Mouse (Mus musculus) heart, embryonic 14.5 days (tissue): ENCODE measurements around the gene Clec2e. TPM values are rescaled to one million over a fixed set of nuclear protein-coding genes. Genes with fewer than 3 reads are reported as not detected.
"Not testable (repeated sequence)": the region's sequence is repeated elsewhere in the genome, so short reads cannot be mapped to it uniquely, and the experiment has no call there.

ENCODE experiments used
- ATAC-seq: fragments of 200-750 bp; cut with Nextera tagmentation; 2 replicates; pipeline ENCODE4 v1.8.0; 2017; ENCODE audit warnings: low read depth, moderate TSS enrichment; ENCODE audit not compliant: insufficient number of reproducible peaks, insufficient read depth, low FRiP score
- H3K27ac ChIP-seq, 2 experiments: fragments of 200-500 bp in 1 of 2; fragments of 300-500 bp in 1 of 2; sonication (generic) in 1 of 2; replicated peaks in 1 of 2; 2 replicates each; pipeline ENCODE4 v1.5.1; 2012 to 2014; ENCODE audit warnings: low read depth in 2 of 2, low read length in 2 of 2, control low read depth in 1 of 2, mild to moderate bottlenecking in 1 of 2, mixed read lengths in 1 of 2; ENCODE audit not compliant: control insufficient read depth in 1 of 2, insufficient read depth in 1 of 2
- H3K27me3 ChIP-seq: fragments of 300-500 bp; sonication (generic); 2 replicates; pipeline ENCODE4 v1.6.1; 2014; ENCODE audit warnings: mild to moderate bottlenecking, low read length, control low read depth; ENCODE audit not compliant: control insufficient read depth, insufficient read depth
- H3K36me3 ChIP-seq: fragments of 300-500 bp; sonication (generic); 2 replicates; pipeline ENCODE4 v1.6.1; 2014; ENCODE audit warnings: mild to moderate bottlenecking, control low read depth, low read length, mixed read lengths; ENCODE audit not compliant: control insufficient read depth, insufficient read depth
- H3K4me1 ChIP-seq, 2 experiments: fragments of 200-500 bp in 1 of 2; fragments of 300-500 bp in 1 of 2; sonication (generic) in 1 of 2; 2 replicates each; pipeline ENCODE4 v1.6.1; 2012 to 2014; ENCODE audit warnings: low read length in 2 of 2, control low read depth in 1 of 2, mixed read lengths in 1 of 2; ENCODE audit not compliant: control insufficient read depth in 2 of 2, insufficient read depth in 2 of 2
- H3K4me2 ChIP-seq: fragments of 300-500 bp; sonication (generic); 2 replicates; pipeline ENCODE4 v1.6.1; 2014; ENCODE audit warnings: mild to moderate bottlenecking, low read length
- H3K4me3 ChIP-seq, 2 experiments: fragments of 200-500 bp in 1 of 2; fragments of 300-500 bp in 1 of 2; sonication (generic) in 1 of 2; 2 replicates each; pipeline ENCODE4 v1.5.1; 2012 to 2014; ENCODE audit warnings: low read length in 2 of 2, mild to moderate bottlenecking in 2 of 2, control low read depth in 1 of 2, low read depth in 1 of 2, moderate library complexity in 1 of 2; ENCODE audit not compliant: control insufficient read depth in 1 of 2, insufficient read depth in 1 of 2
- H3K9ac ChIP-seq: fragments of 300-500 bp; sonication (generic); 2 replicates; pipeline ENCODE4 v1.6.1; 2014; ENCODE audit warnings: mild to moderate bottlenecking, low read length
- H3K9me3 ChIP-seq: fragments of 300-500 bp; sonication (generic); 2 replicates; pipeline ENCODE4 v1.6.1; 2016; ENCODE audit warnings: low read length, control low read depth; ENCODE audit not compliant: control insufficient read depth
- WGBS: fragments of 180-500 bp; shearing (Covaris S2); extraction: QIAGEN DNeasy Blood & Tissue Kit; methylation state at CpG from one replicate; pipeline ENCODE4 v1.1.7; 2014; 5-methylcytosine and 5-hydroxymethylcytosine counted together
- polyA plus RNA-seq: library from polyadenylated mRNA; unstranded; fragments of >200 nt; fragmentation: Nextera tagmentation; extraction: Ambion mirVana; gene quantifications from 2 replicates; pipeline ENCODE4 v1.2.1, GENCODE M21; 2014

Clec2e gene
- polyA plus RNA-seq, 1 experiment from 2014 or later = not detected

DNA sequence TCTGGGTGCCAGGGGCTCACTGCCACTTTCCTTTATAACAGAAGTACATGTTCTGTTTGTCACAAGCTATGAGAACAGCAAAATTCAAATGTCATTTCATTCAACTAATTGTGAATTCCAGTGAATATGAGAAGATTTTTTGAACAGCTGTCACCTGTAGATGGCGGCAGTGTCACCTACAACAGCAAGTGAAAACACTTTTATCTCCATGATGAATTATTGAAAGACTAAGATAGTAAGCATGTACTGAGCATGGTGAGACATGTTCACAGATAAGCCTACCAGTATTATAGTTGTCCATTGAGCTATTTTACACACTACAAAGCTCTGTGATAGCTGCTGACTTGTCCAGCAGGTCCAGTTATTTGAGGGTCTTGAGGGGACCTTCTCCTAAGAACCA lies 12.6 kb downstream of the Clec2e start:
- ATAC-seq = no peak
- H3K9me3 ChIP-seq = peaks cover 3% of the 10 kb centered on the region; the same call in 1 of the 2 replicates
- no peaks in the 10 kb centered on the region for H3K4me1 ChIP-seq
- H3K9ac ChIP-seq = no peak overlapping the region
- no peaks in the 10 kb centered on the region for H3K27me3 ChIP-seq
- no peak overlapping the region for H3K4me2 ChIP-seq
- 83% methylated on average over 1 of the region's 1 CpGs for WGBS
- H3K36me3 ChIP-seq = no peaks in the 10 kb centered on the region
- no peak overlapping the region for H3K27ac ChIP-seq
- no peak overlapping the region for H3K4me3 ChIP-seq

DNA sequence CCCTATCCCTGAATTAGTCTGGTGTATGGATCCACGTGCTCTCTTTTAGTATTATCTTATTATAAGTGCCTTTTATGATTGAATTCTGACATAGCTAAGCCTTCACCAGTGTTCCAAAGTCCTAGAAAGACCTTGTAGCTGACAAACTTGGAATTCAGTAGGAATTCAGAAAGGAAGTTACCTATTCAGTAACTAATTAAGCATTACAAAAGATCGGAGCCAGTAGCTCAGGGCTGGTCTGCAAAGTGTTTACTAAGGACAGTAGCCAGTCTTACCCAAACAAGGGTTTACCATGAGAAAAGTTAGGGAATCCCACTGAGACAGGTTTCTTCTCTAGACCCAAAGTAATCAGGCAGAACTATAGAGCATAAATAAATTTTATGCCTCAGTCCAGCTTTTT lies 14.7 kb downstream of the Clec2e start:
- H3K4me1 ChIP-seq, H3K9me3 ChIP-seq, H3K36me3 ChIP-seq, ATAC-seq, H3K9ac ChIP-seq, H3K4me2 ChIP-seq, H3K27ac ChIP-seq, H3K27me3 ChIP-seq, H3K4me3 ChIP-seq: not testable (repeated sequence)
- WGBS = 80% methylated on average over 2 of the region's 2 CpGs

DNA sequence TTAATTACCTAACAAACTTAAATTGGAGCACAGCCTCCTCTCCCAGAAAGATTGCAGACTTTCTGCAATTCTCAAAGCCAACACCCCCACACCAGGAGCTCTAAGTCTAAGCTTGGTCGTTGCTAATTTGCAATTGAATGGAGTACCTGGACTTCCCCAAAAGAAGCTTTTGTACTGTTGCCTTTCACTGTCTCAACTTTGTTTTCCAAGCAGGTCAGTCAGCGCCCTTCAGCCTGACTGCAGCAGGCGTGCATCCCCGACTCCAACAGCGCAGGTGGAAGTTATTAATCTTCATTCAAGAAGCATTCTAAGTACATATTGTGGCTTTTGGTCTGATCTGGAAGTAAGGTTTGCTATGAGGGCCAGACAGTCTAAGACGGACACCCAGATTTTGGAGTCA lies 15.6 kb downstream of the Clec2e start:
- no peaks in the 10 kb centered on the region for H3K4me1 ChIP-seq
- no peaks in the 10 kb centered on the region for H3K36me3 ChIP-seq
- no peaks in the 10 kb centered on the region for H3K27me3 ChIP-seq
- WGBS = 81% methylated on average over 6 of the region's 6 CpGs
- ATAC-seq = no peak
- H3K27ac ChIP-seq = no peak overlapping the region
- H3K9ac ChIP-seq = no peak overlapping the region
- H3K9me3 ChIP-seq = no peaks in the 10 kb centered on the region
- H3K4me3 ChIP-seq = no peak overlapping the region
- no peak overlapping the region for H3K4me2 ChIP-seq

DNA sequence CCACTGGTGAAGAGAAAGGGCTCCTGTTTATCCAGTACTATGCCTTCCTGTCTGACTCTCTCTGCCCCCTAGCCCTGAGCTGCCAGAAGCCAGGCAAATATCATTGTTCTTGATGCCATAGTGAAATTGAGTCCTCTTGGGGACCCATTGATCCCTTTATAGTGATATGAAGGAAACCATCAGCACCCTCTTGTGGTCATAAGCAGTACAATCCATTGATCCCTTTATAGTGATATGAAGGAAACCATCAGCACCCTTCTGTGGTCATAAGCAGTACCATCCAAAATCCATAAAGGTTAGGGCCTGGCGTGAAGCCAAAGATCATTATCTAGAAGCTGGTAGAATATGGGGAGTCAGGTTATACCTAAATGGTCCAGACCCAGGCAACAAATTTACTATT lies 33.7 kb downstream of the Clec2e start:
- no peak for ATAC-seq
- Histone ChIP-seq H3K36me3 (no peaks in the 10 kb centered on the region), H3K4me3 (no peak overlapping the region), H3K4me1 (no peaks in the 10 kb centered on the region), H3K9me3 (no peaks in the 10 kb centered on the region), H3K4me2 (no peak overlapping the region), H3K9ac (no peak overlapping the region), H3K27me3 (no peaks in the 10 kb centered on the region), H3K27ac (no peak overlapping the region)
- 39% methylated on average over 1 of the region's 1 CpGs for WGBS

DNA sequence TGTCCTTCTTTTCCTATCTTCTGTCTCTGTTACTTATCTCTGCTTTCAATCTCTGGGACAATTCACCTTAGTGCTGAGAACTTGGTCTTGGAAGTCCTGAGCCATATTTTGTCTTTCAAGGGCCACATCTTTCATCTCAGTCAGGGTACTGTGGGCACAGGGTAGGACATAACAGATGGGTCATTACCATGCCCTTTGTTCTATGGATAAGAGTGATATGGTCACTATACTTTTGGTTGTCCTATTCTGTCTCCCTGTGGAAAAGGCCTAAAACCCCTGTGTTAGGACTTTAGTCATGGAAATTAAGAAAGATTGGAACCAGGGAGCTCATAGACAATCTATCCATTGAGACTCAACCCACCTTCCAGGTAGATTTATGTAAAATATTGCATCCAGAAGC lies 34.2 kb downstream of the Clec2e start:
- no peaks in the 10 kb centered on the region for H3K9me3 ChIP-seq
- H3K36me3 ChIP-seq = no peaks in the 10 kb centered on the region
- no peak overlapping the region for H3K4me2 ChIP-seq
- H3K27ac ChIP-seq = no peak overlapping the region
- H3K27me3 ChIP-seq = no peaks in the 10 kb centered on the region
- H3K9ac ChIP-seq = no peak overlapping the region
- ATAC-seq = no peak
- H3K4me3 ChIP-seq = no peak overlapping the region
- H3K4me1 ChIP-seq = no peaks in the 10 kb centered on the region

DNA sequence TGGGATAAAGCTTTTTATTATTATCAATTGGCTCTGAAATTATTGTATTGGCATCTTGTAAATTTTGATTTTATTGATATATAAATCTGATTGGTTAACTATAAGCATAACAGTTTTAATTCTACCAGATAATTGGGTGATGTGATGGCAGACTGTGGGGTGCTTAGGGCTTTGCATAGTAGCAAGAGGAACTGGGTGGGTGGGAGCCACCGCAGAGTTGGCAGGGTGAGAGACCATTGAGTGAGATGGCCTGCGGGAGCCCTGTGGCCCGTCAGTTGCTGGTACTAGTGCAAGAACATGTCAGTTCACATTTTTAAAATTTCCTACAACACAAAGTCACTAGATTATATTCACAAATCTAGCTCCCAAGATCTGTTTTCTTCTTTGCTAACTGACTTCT lies 34.9 kb downstream of the Clec2e start:
- Histone ChIP-seq H3K9me3 (no peaks in the 10 kb centered on the region), H3K9ac (no peak overlapping the region), H3K27ac (no peak overlapping the region), H3K4me2 (no peak overlapping the region), H3K27me3 (no peaks in the 10 kb centered on the region), H3K4me1 (no peaks in the 10 kb centered on the region), H3K36me3 (no peaks in the 10 kb centered on the region), H3K4me3 (no peak overlapping the region)
- no peak for ATAC-seq
- WGBS = 88% methylated on average over 3 of the region's 3 CpGs

DNA sequence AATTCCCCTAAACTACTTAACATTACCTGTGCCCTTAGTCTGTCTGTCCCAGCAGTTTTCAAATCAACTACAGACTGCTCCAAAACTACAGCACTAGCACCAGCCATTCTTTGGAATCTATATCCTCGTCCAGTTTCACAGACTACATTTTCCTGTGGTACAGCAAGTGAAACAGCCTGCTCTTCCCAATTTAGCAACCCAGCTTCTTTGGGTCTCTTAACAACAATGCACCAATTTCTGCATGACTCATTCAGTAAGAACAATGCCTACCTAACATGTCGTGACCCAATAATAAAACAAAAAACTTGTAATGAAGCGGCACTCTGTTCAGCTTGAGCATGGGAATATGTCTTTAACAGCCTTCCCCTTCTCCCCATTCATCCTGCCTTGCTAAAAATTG lies 35.3 kb downstream of the Clec2e start:
- H3K9ac ChIP-seq = no peak overlapping the region
- 63% methylated on average over 3 of the region's 3 CpGs for WGBS
- no peak overlapping the region for H3K4me3 ChIP-seq
- no peak overlapping the region for H3K27ac ChIP-seq
- H3K27me3 ChIP-seq = no peaks in the 10 kb centered on the region
- no peak for ATAC-seq
- no peaks in the 10 kb centered on the region for H3K36me3 ChIP-seq
- H3K4me2 ChIP-seq = no peak overlapping the region
- no peaks in the 10 kb centered on the region for H3K4me1 ChIP-seq
- H3K9me3 ChIP-seq = no peaks in the 10 kb centered on the region

DNA sequence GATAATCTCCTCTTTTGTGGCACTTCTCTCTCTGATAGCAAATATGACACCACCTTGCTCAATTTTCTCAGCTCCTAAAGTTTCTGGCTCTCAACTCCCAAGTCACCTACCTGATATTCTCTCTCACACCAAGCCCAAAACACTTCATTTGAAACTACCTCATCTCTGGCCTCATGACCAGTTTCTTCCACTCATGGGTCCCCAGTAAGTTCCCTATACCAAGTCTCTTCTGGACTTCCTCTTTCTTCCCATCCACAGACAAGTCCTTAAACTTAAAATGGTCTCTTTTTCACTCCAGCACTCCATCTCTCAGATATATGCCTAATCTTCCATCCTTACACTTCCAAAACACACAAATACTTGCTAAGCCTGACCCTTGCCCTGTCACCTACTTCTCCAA lies 42.7 kb downstream of the Clec2e start:
- Histone ChIP-seq H3K36me3 (no peaks in the 10 kb centered on the region), H3K27ac (no peak overlapping the region), H3K9me3 (no peaks in the 10 kb centered on the region), H3K4me3 (no peak overlapping the region), H3K4me2 (no peak overlapping the region), H3K4me1 (no peaks in the 10 kb centered on the region), H3K27me3 (no peaks in the 10 kb centered on the region), H3K9ac (no peak overlapping the region)
- no peak for ATAC-seq
